Mouse (Mus musculus) left cerebral cortex, adult 8-10 months (tissue): ENCODE results near the gene Pafah2. TPM values are rescaled to one million over a fixed set of nuclear protein-coding genes. Genes with fewer than 3 reads are reported as not detected.

Experiments
- DNase-seq, 2 experiments: peaks; one replicate each; pipeline ENCODE4 v3.0.0; 2022; ENCODE audit warnings: low spot score in 2 of 2
- total RNA-seq, 4 experiments: library from RNA; stranded (reverse); gene quantifications; 2 replicates each; pipeline ENCODE4 v1.2.4; 2022

Pafah2 gene
- total RNA-seq, 4 experiments from 2014 or later, result 5.8 to 8.7 (median 6.8) TPM

DNA sequence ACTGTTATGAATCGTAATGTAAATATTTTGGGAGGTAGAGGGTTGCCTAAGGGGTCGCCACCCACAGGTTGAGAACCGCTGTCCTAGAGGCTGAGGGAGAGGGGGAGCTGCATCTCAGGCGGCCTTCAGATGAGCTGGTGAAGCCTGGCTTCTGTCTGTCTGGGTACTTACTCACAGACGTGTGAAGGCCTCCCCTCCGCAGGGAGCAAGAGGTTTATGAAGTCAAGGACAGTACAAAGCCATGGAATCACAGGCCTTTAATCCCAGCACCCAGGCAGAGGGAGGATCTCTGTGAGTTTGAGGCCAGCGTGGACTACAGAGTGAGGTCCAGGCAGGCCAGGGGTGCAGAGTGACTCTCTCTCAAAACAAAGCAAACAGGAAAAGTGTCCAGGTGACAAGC, 21.0 kb downstream of the Pafah2 start:
- no peak for DNase-seq

- no peak for DNase-seq
Measured at GRCm38 (mm10) chr4:134421971-134422370, 25.9 kb downstream of the Pafah2 start.

DNA sequence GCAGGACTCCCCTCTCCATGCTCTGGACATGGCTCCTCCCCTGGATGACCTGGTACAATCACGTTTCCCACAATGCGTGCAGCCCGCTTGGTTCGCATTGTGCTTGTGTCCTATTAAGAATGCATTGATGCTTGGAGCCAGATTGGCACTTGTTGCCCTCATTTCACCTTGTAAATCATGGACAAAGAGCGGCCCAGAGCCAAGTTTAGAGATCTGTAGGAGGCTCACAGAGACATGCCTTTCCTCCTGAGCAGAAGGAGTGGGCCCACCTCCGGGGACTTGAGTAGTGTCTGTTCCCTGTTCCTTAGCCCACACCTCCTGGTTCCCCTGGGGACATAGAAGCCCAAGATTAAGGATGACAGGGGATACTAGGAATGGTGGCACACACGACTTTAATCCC, 27.8 kb downstream of the Pafah2 start:
- no peak for DNase-seq

GRCm38 (mm10) chr4:134425088-134425487, 29.0 kb downstream of the Pafah2 start:
- peak in 1 of 2 experiments; percentile 72 for DNase-seq

GRCm38 (mm10) chr4:134430381-134431004, 34.4 kb downstream of the Pafah2 start:
- DNase-seq, result peak in 1 of 2 experiments; percentile 97

- DNase-seq, result no peak
Measured at GRCm38 (mm10) chr4:134432686-134433360, 36.7 kb downstream of the Pafah2 start.

DNA sequence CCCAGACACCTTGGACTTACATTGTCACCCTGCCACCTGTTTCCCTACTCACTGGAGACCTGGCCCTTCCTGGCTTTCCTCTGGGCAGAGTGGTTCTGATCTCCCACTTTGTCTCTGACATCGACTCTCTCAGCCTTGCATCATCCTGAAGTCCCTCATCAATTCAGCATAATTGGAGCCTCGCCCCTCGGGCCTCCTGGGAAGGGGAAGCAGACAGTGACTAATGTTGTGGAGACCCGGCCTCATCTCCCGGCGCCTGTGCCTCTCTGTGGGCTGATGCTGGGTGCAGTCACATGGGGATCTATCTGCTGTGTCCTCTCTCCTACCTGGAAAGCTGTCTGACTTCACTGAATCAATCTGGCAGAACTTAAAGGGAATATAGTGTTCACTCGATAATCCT, 40.1 kb downstream of the Pafah2 start:
- DNase-seq, result no peak

DNA sequence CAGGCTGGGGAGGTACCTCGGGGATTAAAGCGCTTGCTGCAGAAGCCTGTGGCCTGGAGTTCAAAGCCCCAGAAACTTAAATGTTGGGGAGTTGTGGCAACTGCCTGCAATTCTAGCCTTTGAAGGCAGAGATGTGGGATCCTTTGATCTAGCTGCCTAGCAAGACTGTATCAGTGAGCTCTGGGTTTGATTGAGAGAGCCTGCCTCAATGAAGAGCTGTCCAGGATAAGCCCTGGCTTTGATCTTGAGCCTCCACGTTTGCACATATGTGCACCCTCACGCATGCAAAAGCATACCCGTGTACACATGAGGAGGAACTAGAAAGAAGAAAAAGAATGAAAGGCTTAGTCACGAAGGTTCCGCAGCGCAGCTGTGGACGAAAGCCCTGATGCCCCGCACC, 40.5 kb downstream of the Pafah2 start:
- no peak for DNase-seq

- DNase-seq, result no peak
Measured at GRCm38 (mm10) chr4:134439119-134439518, 43.0 kb downstream of the Pafah2 start.

- no peak for DNase-seq
Measured at GRCm38 (mm10) chr4:134439919-134440318, 43.8 kb downstream of the Pafah2 start.

DNA sequence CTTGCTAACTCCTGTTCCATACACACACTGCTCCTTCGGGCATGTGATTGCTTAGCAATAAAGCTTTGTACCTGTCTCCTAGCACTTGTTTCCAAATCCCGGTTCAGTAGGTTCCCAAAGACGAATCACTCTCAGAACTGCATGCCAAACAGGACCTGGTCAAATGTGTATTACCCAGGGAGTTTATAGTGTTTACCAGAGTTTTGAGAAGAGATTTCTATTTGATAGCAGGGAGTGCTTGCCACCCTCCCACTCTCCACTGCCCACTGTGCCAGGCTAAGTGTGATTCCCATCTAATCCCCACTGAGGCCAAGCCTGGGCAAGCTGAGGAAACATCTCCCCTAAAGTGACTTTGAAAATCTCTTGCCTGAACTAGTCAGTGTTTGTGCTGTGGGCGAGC, 46.1 kb downstream of the Pafah2 start:
- DNase-seq, result no peak

- no peak for DNase-seq
Measured at GRCm38 (mm10) chr4:134443589-134443988, 47.5 kb downstream of the Pafah2 start.

DNA sequence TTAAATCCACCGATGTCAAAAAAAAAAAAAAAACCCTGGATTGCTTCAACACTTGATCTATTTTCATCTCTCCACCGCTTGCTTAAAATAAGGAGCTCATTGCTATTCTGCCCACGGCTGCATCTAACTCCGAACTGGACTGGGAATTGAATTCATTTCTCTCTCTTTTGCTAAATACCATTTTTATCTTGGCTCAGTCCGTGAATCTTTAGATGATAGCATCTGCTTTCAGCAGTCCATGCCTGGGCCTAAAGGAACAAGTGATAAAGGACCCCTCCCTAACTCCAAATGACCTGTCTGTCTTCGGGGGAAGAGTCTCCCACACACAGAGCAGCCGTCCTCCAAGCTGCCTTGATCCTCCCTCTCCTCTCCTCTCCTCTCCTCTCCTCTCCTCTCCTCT, 48.8 kb downstream of the Pafah2 start:
- DNase-seq, result peak in 1 of 2 experiments; percentile 73

DNA sequence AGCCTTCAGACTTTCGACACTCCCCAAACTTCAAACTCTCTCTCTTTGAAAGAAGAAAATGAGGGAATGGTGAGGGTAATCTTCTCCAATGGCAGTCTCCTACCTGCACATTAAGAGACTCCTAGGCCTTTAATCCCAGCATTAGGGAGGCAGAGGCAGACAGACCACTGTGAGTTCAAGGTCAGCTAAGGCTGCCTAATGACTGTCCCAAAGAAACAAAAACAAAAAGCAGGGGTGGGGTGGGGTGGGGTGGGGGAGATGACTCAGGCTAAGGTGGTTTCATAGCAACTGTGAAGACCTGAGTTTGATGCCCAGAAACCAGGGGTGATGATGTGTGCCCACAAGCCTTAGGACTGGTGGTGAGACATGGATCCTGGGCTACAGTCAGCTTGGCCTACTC, 49.4 kb downstream of the Pafah2 start:
- no peak for DNase-seq

DNA sequence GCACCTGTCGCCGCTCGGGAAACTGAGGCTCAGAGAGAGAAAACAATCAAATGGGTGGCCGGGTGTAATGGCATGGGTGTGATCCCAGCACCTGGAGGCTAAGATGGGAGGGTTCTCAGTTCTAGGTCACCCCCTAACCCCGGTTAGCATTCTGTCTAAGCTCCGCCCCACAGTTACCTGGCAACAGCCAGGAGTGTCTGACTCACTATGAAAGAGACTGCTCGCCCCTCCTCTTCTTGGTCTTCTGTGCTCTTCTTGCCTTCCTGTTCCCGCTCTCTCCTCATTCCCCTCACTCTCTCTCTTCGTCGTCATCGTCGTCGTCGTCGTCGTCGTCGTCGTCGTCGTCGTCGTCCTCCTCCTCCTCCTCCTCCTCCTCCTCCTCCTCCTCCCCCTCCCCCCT, 51.8 kb downstream of the Pafah2 start:
- DNase-seq, result no peak

GRCm38 (mm10) chr4:134449595-134450391, 53.7 kb downstream of the Pafah2 start:
- DNase-seq, result peak in 1 of 2 experiments; percentile 63

GRCm38 (mm10) chr4:134450392-134451195, 54.5 kb downstream of the Pafah2 start:
- peak; percentile 63 to 73 for DNase-seq

- DNase-seq, result no peak
Measured at GRCm38 (mm10) chr4:134451484-134451883, 55.4 kb downstream of the Pafah2 start.

- no peak for DNase-seq
Measured at GRCm38 (mm10) chr4:134453619-134454400, 57.7 kb downstream of the Pafah2 start.

- no peak for DNase-seq
Measured at GRCm38 (mm10) chr4:134455310-134455709, 59.2 kb downstream of the Pafah2 start.
